Mouse (Mus musculus) heart, adult 2 months (tissue): ENCODE results near the gene Oard1.

Experiments
- CTCF ChIP-seq: fragments of 200-600 bp; IDR thresholded peaks from 2 replicates; pipeline ENCODE4 v1.8.1; 2022; ENCODE audit warnings: antibody characterized with exemption, mild to moderate bottlenecking, moderate library complexity
- EP300 ChIP-seq: fragments of 200-500 bp; IDR thresholded peaks from 2 replicates; pipeline ENCODE4 v1.6.1; 2011; ENCODE audit warnings: low read depth, low read length, control low read depth; ENCODE audit not compliant: insufficient read depth
- POLR2A ChIP-seq: fragments of 200-500 bp; IDR thresholded peaks from 2 replicates; pipeline ENCODE4 v1.6.1; 2011; ENCODE audit warnings: mild to moderate bottlenecking, low read depth, low read length, control low read depth; ENCODE audit not compliant: insufficient read depth

DNA sequence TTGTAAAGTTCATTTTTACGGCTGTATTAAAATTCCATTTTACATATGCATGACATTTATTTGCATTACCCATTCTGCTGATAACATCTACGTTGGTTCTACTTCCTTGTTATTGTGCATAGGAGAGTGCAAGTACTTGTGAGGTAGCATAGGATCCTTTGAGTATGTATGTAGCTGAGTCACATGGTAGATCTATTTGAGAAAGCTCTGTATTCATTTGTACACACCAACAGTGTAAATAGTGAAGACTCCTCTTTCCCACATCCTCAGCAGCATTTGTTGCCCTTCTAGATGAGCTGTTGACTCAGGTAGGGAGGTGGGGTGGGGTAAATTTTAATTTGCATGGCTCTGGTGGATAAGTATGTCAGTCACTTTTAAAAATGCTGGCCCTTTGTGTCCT is 6.0 kb upstream of the Oard1 start:
- TF ChIP-seq CTCF (no peak), POLR2A (no peak), EP300 (no peak)
